Mouse (Mus musculus) kidney, embryonic 15.5 days (tissue): ENCODE data around the gene Nucks1. TPM values are rescaled to one million over a fixed set of nuclear protein-coding genes. Genes with fewer than 3 reads are reported as not detected.
A peak's percentile ranks its signal among the peaks of the same experiment; 100 is the strongest.

ENCODE experiments used
- ATAC-seq: fragments of 200-750 bp; cut with Nextera tagmentation; replicated peaks from 2 replicates; pipeline ENCODE4 v1.8.0; 2017; ENCODE audit warnings: moderate TSS enrichment; ENCODE audit not compliant: low FRiP score
- H3K27ac ChIP-seq: fragments of 300-500 bp; sonication (generic); 2 replicates; pipeline ENCODE4 v1.5.1; 2015; ENCODE audit warnings: mild to moderate bottlenecking, inconsistent platforms
- H3K27me3 ChIP-seq: fragments of 300-500 bp; sonication (generic); 2 replicates; pipeline ENCODE4 v1.6.1; 2015; ENCODE audit warnings: inconsistent platforms
- H3K36me3 ChIP-seq: fragments of 300-500 bp; sonication (generic); 2 replicates; pipeline ENCODE4 v1.6.1; 2015; ENCODE audit warnings: inconsistent platforms
- H3K4me1 ChIP-seq: fragments of 300-500 bp; sonication (generic); 2 replicates; pipeline ENCODE4 v1.6.1; 2015; ENCODE audit warnings: inconsistent platforms
- H3K4me2 ChIP-seq: fragments of 300-500 bp; sonication (generic); 2 replicates; pipeline ENCODE4 v1.6.1; 2015; ENCODE audit warnings: moderate library complexity, mild to moderate bottlenecking, inconsistent platforms
- H3K4me3 ChIP-seq: fragments of 300-500 bp; sonication (generic); replicated peaks from 2 replicates; pipeline ENCODE4 v1.5.1; 2015; ENCODE audit warnings: mild to moderate bottlenecking, inconsistent platforms
- H3K9ac ChIP-seq: fragments of 300-500 bp; sonication (generic); 2 replicates; pipeline ENCODE4 v1.6.1; 2015; ENCODE audit warnings: mild to moderate bottlenecking, inconsistent platforms
- H3K9me3 ChIP-seq: fragments of 300-500 bp; sonication (generic); replicated peaks from 2 replicates; pipeline ENCODE4 v1.6.1; 2016; ENCODE audit warnings: inconsistent platforms
- WGBS: fragments of 180-500 bp; shearing (Covaris S2); methylation state at CpG from one replicate; pipeline ENCODE4 v1.1.7; 2015; ENCODE audit warnings: mixed read lengths; 5-methylcytosine and 5-hydroxymethylcytosine counted together
- polyA plus RNA-seq: library from polyadenylated mRNA; unstranded; fragments of >200 nt; fragmentation: Nextera tagmentation; extraction: Ambion mirVana; gene quantifications from 2 replicates; pipeline ENCODE4 v1.2.1, GENCODE M21; 2015

The Nucks1 gene
- polyA plus RNA-seq, 1 experiment from 2014 or later, result 85.7 TPM

GRCm38 (mm10) chr1:131933471-131933870 lies 23.1 kb downstream of the Nucks1 start:
- Histone ChIP-seq H3K27ac (no peak overlapping the region), H3K9me3 (no peaks in the 10 kb centered on the region), H3K4me1 (no peaks in the 10 kb centered on the region), H3K27me3 (no peaks in the 10 kb centered on the region), H3K4me3 (no peak overlapping the region), H3K9ac (no peak overlapping the region), H3K36me3 (peaks cover 76% of the 10 kb centered on the region), H3K4me2 (no peak overlapping the region)
- no peak for ATAC-seq
- 84% methylated on average over 2 of the region's 2 CpGs for WGBS

GRCm38 (mm10) chr1:131937659-131938305 lies 27.4 kb downstream of the Nucks1 start:
- peak; percentile 58 for ATAC-seq
- no peak overlapping the region for H3K4me2 ChIP-seq
- no peaks in the 10 kb centered on the region for H3K27me3 ChIP-seq
- H3K36me3 ChIP-seq, result peaks cover 38% of the 10 kb centered on the region
- no peak overlapping the region for H3K4me3 ChIP-seq
- no peak overlapping the region for H3K9ac ChIP-seq
- H3K9me3 ChIP-seq, result no peaks in the 10 kb centered on the region
- H3K4me1 ChIP-seq, result no peaks in the 10 kb centered on the region
- WGBS, result 54% methylated on average over 6 of the region's 6 CpGs
- no peak overlapping the region for H3K27ac ChIP-seq

- 63% methylated on average over 1 of the region's 1 CpGs for WGBS
- H3K27ac ChIP-seq, result no peak overlapping the region
Measured at GRCm38 (mm10) chr1:131938811-131939210, 28.5 kb downstream of the Nucks1 start.

GRCm38 (mm10) chr1:131940711-131941244 lies 30.4 kb downstream of the Nucks1 start:
- ATAC-seq, result no peak
- H3K36me3 ChIP-seq, result peaks cover 12% of the 10 kb centered on the region
- no peak overlapping the region for H3K27ac ChIP-seq
- no peak overlapping the region for H3K4me3 ChIP-seq
- H3K4me2 ChIP-seq, result no peak overlapping the region
- 77% methylated on average over 2 of the region's 2 CpGs for WGBS
- H3K27me3 ChIP-seq, result no peaks in the 10 kb centered on the region
- H3K9me3 ChIP-seq, result no peaks in the 10 kb centered on the region
- H3K9ac ChIP-seq, result no peak overlapping the region
- peaks cover 4% of the 10 kb centered on the region for H3K4me1 ChIP-seq

More at GRCm38 (mm10) chr1:131938811-131939210, 28.5 kb downstream of the Nucks1 start:
- H3K4me3 ChIP-seq, result no peak overlapping the region
- H3K9me3 ChIP-seq, result no peaks in the 10 kb centered on the region
- ATAC-seq, result no peak
- no peak overlapping the region for H3K9ac ChIP-seq
- no peaks in the 10 kb centered on the region for H3K27me3 ChIP-seq
- H3K4me1 ChIP-seq, result no peaks in the 10 kb centered on the region
- peaks cover 30% of the 10 kb centered on the region for H3K36me3 ChIP-seq
- no peak overlapping the region for H3K4me2 ChIP-seq

GRCm38 (mm10) chr1:131941501-131941900 lies 31.2 kb downstream of the Nucks1 start:
- ATAC-seq, result no peak
- WGBS, result 94% methylated on average over 1 of the region's 1 CpGs
- Histone ChIP-seq H3K4me2 (no peak overlapping the region), H3K36me3 (peaks cover 11% of the 10 kb centered on the region), H3K27me3 (no peaks in the 10 kb centered on the region), H3K4me1 (peaks cover 11% of the 10 kb centered on the region), H3K9ac (no peak overlapping the region), H3K4me3 (no peak overlapping the region), H3K27ac (no peak overlapping the region), H3K9me3 (no peaks in the 10 kb centered on the region)

- no peak for ATAC-seq
- Histone ChIP-seq H3K4me3 (no peak overlapping the region), H3K4me1 (peaks cover 21% of the 10 kb centered on the region), H3K36me3 (no peaks in the 10 kb centered on the region; the same call in 1 of the 2 replicates), H3K9ac (no peak overlapping the region), H3K27me3 (no peaks in the 10 kb centered on the region), H3K9me3 (no peaks in the 10 kb centered on the region), H3K4me2 (no peak overlapping the region), H3K27ac (peak overlapping the region; percentile 18; the same call in 1 of the 2 replicates)
- WGBS, result 21% methylated on average over 16 of the region's 16 CpGs
Measured at GRCm38 (mm10) chr1:131942621-131943590, 32.6 kb downstream of the Nucks1 start.

- WGBS, result 50% methylated on average over 10 of the region's 10 CpGs
- Histone ChIP-seq H3K9me3 (no peaks in the 10 kb centered on the region), H3K9ac (no peak overlapping the region), H3K27ac (0 out of 2 replicates have a peak overlapping the region, but pooled peaks have one; percentile 9), H3K27me3 (no peaks in the 10 kb centered on the region), H3K4me2 (no peak overlapping the region), H3K4me1 (peaks cover 26% of the 10 kb centered on the region), H3K4me3 (no peak overlapping the region), H3K36me3 (no peaks in the 10 kb centered on the region)
- no peak for ATAC-seq
Measured at GRCm38 (mm10) chr1:131945674-131946440, 35.5 kb downstream of the Nucks1 start.

- H3K4me3 ChIP-seq, result no peak overlapping the region
- H3K27ac ChIP-seq, result 0 out of 2 replicates have a peak overlapping the region, but pooled peaks have one; percentile 9
- H3K36me3 ChIP-seq, result no peaks in the 10 kb centered on the region
- H3K9ac ChIP-seq, result no peak overlapping the region
- no peaks in the 10 kb centered on the region for H3K27me3 ChIP-seq
- no peak overlapping the region for H3K4me2 ChIP-seq
- H3K9me3 ChIP-seq, result no peaks in the 10 kb centered on the region
- WGBS, result 79% methylated on average over 11 of the region's 11 CpGs
- ATAC-seq, result no peak
- peaks cover 26% of the 10 kb centered on the region for H3K4me1 ChIP-seq
Measured at GRCm38 (mm10) chr1:131946462-131947215, 36.3 kb downstream of the Nucks1 start.

- H3K9ac ChIP-seq, result no peak overlapping the region
- peaks cover 26% of the 10 kb centered on the region for H3K4me1 ChIP-seq
- no peaks in the 10 kb centered on the region for H3K9me3 ChIP-seq
- H3K27ac ChIP-seq, result peak overlapping the region; percentile 45
- WGBS, result 19% methylated on average over 1 of the region's 1 CpGs
- no peak overlapping the region for H3K4me2 ChIP-seq
- H3K27me3 ChIP-seq, result no peaks in the 10 kb centered on the region
- no peak overlapping the region for H3K4me3 ChIP-seq
- ATAC-seq, result peak; percentile 80
- H3K36me3 ChIP-seq, result no peaks in the 10 kb centered on the region
Measured at GRCm38 (mm10) chr1:131947997-131948525, 37.7 kb downstream of the Nucks1 start.

- H3K27ac ChIP-seq, result no peak overlapping the region
- no peak overlapping the region for H3K9ac ChIP-seq
- H3K36me3 ChIP-seq, result no peaks in the 10 kb centered on the region
- 0 out of 2 replicates have a peak, but pooled peaks cover 3% of the 10 kb centered on the region for H3K4me1 ChIP-seq
- no peaks in the 10 kb centered on the region for H3K9me3 ChIP-seq
- H3K4me2 ChIP-seq, result no peak overlapping the region
- peaks cover under 1% of the 10 kb centered on the region; the same call in 1 of the 2 replicates for H3K27me3 ChIP-seq
- no peak for ATAC-seq
- 81% methylated on average over 12 of the region's 12 CpGs for WGBS
- H3K4me3 ChIP-seq, result no peak overlapping the region
Measured at GRCm38 (mm10) chr1:131954242-131954865, 44.0 kb downstream of the Nucks1 start.
